Mouse (Mus musculus): Measurements from ENCODE around the gene Cdk6. TPM values are rescaled to one million over a fixed set of nuclear protein-coding genes. Genes with fewer than 3 reads are reported as not detected.
A peak's percentile ranks its signal among the peaks of the same experiment; 100 is the strongest.

The Cdk6 gene
- total and polyA plus RNA-seq, 3 experiments: 40.4 to 171 (median 50.8) TPM

GRCm38 (mm10) chr5:3355560-3356260 is 14.4 kb downstream of the Cdk6 start (continued):
- peak; percentile 36; the same call in 1 of the 2 replicates for TF ChIP-seq ZMIZ1 (IDR thresholded peaks at IDR 0.05; ENCODE audit: low read depth, low read length)
- no peak for TF ChIP-seq ZC3H11A (IDR thresholded peaks at IDR 0.05; ENCODE audit: low read depth, low read length)
- TF ChIP-seq JUND (conservative IDR thresholded peaks at IDR 0.05; ENCODE audit: low read depth, low read length): peak; percentile 94
- peak; percentile 95 for TF ChIP-seq MYC (IDR thresholded peaks at IDR 0.05; ENCODE audit: low read depth, low read length)
- TF ChIP-seq POLR2A (IDR thresholded peaks at IDR 0.05; ENCODE audit: low read depth, low read length): peak; percentile 55
- peak; percentile 94; the same call in 1 of the 2 replicates for TF ChIP-seq MAFK (IDR thresholded peaks at IDR 0.05; ENCODE audit: insufficient replicate concordance, low read length)
- TF ChIP-seq SIN3A (IDR thresholded peaks at IDR 0.05; ENCODE audit: low read length): peak; percentile 94
- 0 out of 2 replicates have a peak, but pooled peaks have one; percentile 18 for TF ChIP-seq E2F4 (IDR thresholded peaks at IDR 0.05; ENCODE audit: insufficient replicate concordance, low read depth, low read length)
- TF ChIP-seq PAX5 (IDR thresholded peaks at IDR 0.05; ENCODE audit: low read length): no peak
- no peak; the same call in 1 of the 2 replicates for TF ChIP-seq CHD1 (IDR thresholded peaks at IDR 0.05; ENCODE audit: low read depth, low read length)
- peak; percentile 91 for TF ChIP-seq MAX (IDR thresholded peaks at IDR 0.05; ENCODE audit: low read length)
- TF ChIP-seq TBP (conservative IDR thresholded peaks at IDR 0.05; ENCODE audit: low read depth, low read length): peak; percentile 79
- peak; percentile 86 for TF ChIP-seq TCF12 (IDR thresholded peaks at IDR 0.05; ENCODE audit: low read depth, low read length)
- TF ChIP-seq UBTF (IDR thresholded peaks at IDR 0.05; ENCODE audit: low read depth, low read length): no peak
- peak; percentile 36 for TF ChIP-seq USF1 (IDR thresholded peaks at IDR 0.05; ENCODE audit: low read depth, low read length)
- TF ChIP-seq CTCF (conservative IDR thresholded peaks at IDR 0.05 in 1 of 2, IDR thresholded peaks at IDR 0.05 in 1 of 2; ENCODE audit: low read depth in 2 of 2, low read length in 2 of 2): no peak
- TF ChIP-seq JUN (IDR thresholded peaks at IDR 0.05; ENCODE audit: insufficient read depth, low read depth, low read length): peak; percentile 98
- TF ChIP-seq ETS1 (conservative IDR thresholded peaks at IDR 0.05; ENCODE audit: low read depth, low read length): peak; percentile 99
- TF ChIP-seq ELF1 (IDR thresholded peaks at IDR 0.05; ENCODE audit: low read depth, low read length): no peak; the same call in none of the 2 replicates
- peak; percentile 62; the same call in 1 of the 2 replicates for TF ChIP-seq MAZ (IDR thresholded peaks at IDR 0.05; ENCODE audit: low read depth, low read length)
- TF ChIP-seq BHLHE40 (IDR thresholded peaks at IDR 0.05; ENCODE audit: low read depth, low read length): peak; percentile 100
- TF ChIP-seq POLR2AphosphoS2 (IDR thresholded peaks at IDR 0.05; ENCODE audit: low read depth, low read length): no peak

DNA sequence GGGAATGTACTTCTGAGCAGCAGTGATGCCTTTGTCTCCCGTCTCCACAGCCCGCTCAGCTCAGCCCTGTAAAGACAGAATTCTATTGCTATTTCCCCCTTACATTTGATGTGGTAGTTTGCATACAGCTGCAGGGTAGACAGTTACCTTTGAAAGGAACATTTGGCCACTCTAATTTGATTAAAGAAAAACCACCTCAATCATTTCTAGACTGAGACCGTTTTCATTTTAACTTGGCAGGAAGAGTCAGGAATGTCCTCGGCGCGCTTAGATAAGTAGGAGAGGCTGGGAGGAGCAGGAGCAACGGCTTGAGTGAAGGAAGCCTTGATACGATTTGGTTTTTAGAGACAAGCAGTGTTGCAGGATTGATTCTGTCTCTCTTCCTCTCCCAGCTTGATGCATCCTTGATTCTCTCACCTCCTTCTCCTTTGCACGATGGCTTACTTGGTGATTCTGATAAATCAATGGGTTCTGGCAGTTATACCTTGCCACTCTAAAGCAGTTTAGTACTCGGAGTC is 15.0 kb downstream of the Cdk6 start:
- H3K9me3 ChIP-seq (replicated peaks; ENCODE audit: low read length): no peaks in the 10 kb centered on the region
- peak overlapping the region; percentile 8 to 27 (median 15) for H3K4me3 ChIP-seq (replicated peaks in 1 of 3; ENCODE audit: low read depth in 2 of 3, low read length in 2 of 3, poor library complexity in 1 of 3)
- in situ Hi-C loops (cut with MboI; ENCODE audit: low pct_ligation_motif_present, low pct_unique_long_range_greater_than_20kb, low sequenced_read_pairs) (no loop called here), dilution Hi-C loops (cut with MboI; ENCODE audit: extremely low pct_ligation_motif_present, extremely low pct_unique_long_range_greater_than_20kb, low sequenced_read_pairs) (no loop called here)
- H3K4me1 ChIP-seq (ENCODE audit: control insufficient read depth in 1 of 2, insufficient read depth in 2 of 2): peaks cover 22 to 87% of the 10 kb centered on the region in 2 experiments
- peak overlapping the region; percentile 90 for H3K4me2 ChIP-seq (ENCODE audit: insufficient read depth, low read depth, poor library complexity, severe bottlenecking)
- DNase-seq (ENCODE audit: extremely low read depth): no peak
- peaks cover 0 to 27% of the 10 kb centered on the region in 2 experiments for H3K36me3 ChIP-seq (replicated peaks in 1 of 2; ENCODE audit: control insufficient read depth in 1 of 2, insufficient read depth in 1 of 2, low read length in 1 of 2)
- TF ChIP-seq RCOR1 (conservative IDR thresholded peaks at IDR 0.05; ENCODE audit: low read depth, low read length) (no peak), EP300 (IDR thresholded peaks at IDR 0.05; ENCODE audit: low read length) (0 out of 2 replicates have a peak, but pooled peaks have one; percentile 17), SIN3A (IDR thresholded peaks at IDR 0.05; ENCODE audit: low read length) (no peak), BHLHE40 (IDR thresholded peaks at IDR 0.05; ENCODE audit: low read depth, low read length) (peak; percentile 55), ZNF384 (IDR thresholded peaks at IDR 0.05; ENCODE audit: low read depth, low read length) (0 out of 2 replicates have a peak, but pooled peaks have one; percentile 7), JUND (conservative IDR thresholded peaks at IDR 0.05; ENCODE audit: low read depth, low read length) (peak; percentile 49; the same call in 1 of the 2 replicates), E2F4 (IDR thresholded peaks at IDR 0.05; ENCODE audit: insufficient replicate concordance, low read depth, low read length) (0 out of 2 replicates have a peak, but pooled peaks have one; percentile 12), ETS1 (conservative IDR thresholded peaks at IDR 0.05; ENCODE audit: low read depth, low read length) (peak; percentile 40; the same call in 1 of the 2 replicates), CTCF (conservative IDR thresholded peaks at IDR 0.05 in 1 of 2, IDR thresholded peaks at IDR 0.05 in 1 of 2; ENCODE audit: low read depth in 2 of 2, low read length in 2 of 2) (no peak), HCFC1 (IDR thresholded peaks at IDR 0.05; ENCODE audit: low read depth, low read length) (no peak), IRF4 (IDR thresholded peaks at IDR 0.05; ENCODE audit: low read depth, low read length) (peak; percentile 78), UBTF (IDR thresholded peaks at IDR 0.05; ENCODE audit: low read depth, low read length) (no peak), USF1 (IDR thresholded peaks at IDR 0.05; ENCODE audit: low read depth, low read length) (no peak), ELF1 (IDR thresholded peaks at IDR 0.05; ENCODE audit: low read depth, low read length) (peak; percentile 12; the same call in 1 of the 2 replicates), MAFK (IDR thresholded peaks at IDR 0.05; ENCODE audit: insufficient replicate concordance, low read length) (no peak; the same call in 1 of the 2 replicates)
- peak overlapping the region; percentile 57 for H3K9ac ChIP-seq (ENCODE audit: insufficient read depth, low read depth)
- H3K27ac ChIP-seq (ENCODE audit: insufficient read depth, low read depth): peak overlapping the region; percentile 97
- no peaks in the 10 kb centered on the region for H3K27me3 ChIP-seq (replicated peaks)
- H3K79me2 ChIP-seq (replicated peaks; ENCODE audit: control insufficient read depth, extremely low read depth, insufficient read depth, poor library complexity, severe bottlenecking): peaks cover 70% of the 10 kb centered on the region

Measured in CH12.LX (cell line).